Mouse (Mus musculus): ENCODE data around the gene Dcxr.

The Dcxr gene

GRCm38 (mm10) chr11:120729432-120730050, 2.5 kb upstream of the Dcxr start:
- DNase-seq: peak; percentile 97

- peak; percentile 91 for DNase-seq
Observed at GRCm38 (mm10) chr11:120728530-120729240, 1.6 kb upstream of the Dcxr start.

- no peak for DNase-seq
Observed at GRCm38 (mm10) chr11:120727564-120727963, 483 bp upstream of the Dcxr start.

- DNase-seq: peak; percentile 92
Observed at GRCm38 (mm10) chr11:120726243-120727168, 575 bp downstream of the Dcxr start.

- peak; percentile 91 for DNase-seq
Observed at GRCm38 (mm10) chr11:120723509-120723908, 3.6 kb downstream of the Dcxr start.

- DNase-seq: peak; percentile 91
Observed at GRCm38 (mm10) chr11:120722761-120723382, 4.2 kb downstream of the Dcxr start.

- DNase-seq: peak; percentile 93
Observed at GRCm38 (mm10) chr11:120722067-120722630, 4.9 kb downstream of the Dcxr start.

- DNase-seq: peak; percentile 97
Observed at GRCm38 (mm10) chr11:120721124-120722066, 5.7 kb downstream of the Dcxr start, which contains the start of gene Rac3. Rac3 (plus strand) TSS chr11:120721470.

GRCm38 (mm10) chr11:120720450-120720849, 6.6 kb downstream of the Dcxr start:
- DNase-seq: peak; percentile 97

GRCm38 (mm10) chr11:120719841-120720376, 7.2 kb downstream of the Dcxr start:
- peak; percentile 94 for DNase-seq

- DNase-seq: no peak
Observed at GRCm38 (mm10) chr11:120719242-120719641, 7.8 kb downstream of the Dcxr start.

GRCm38 (mm10) chr11:120715131-120715530, 11.9 kb downstream of the Dcxr start:
- DNase-seq: peak; percentile 93

GRCm38 (mm10) chr11:120714546-120714945, 12.5 kb downstream of the Dcxr start:
- DNase-seq: no peak

GRCm38 (mm10) chr11:120713580-120714518, 13.2 kb downstream of the Dcxr start, which contains the start of the genes Cenpx and Lrrc45:
Cenpx (minus strand) TSS chr11:120713738.
Lrrc45 (plus strand) TSS chr11:120713925.
- DNase-seq: peak; percentile 100

- peak; percentile 96 for DNase-seq
Observed at GRCm38 (mm10) chr11:120712771-120713568, 14.1 kb downstream of the Dcxr start.

GRCm38 (mm10) chr11:120711980-120712604, 15.0 kb downstream of the Dcxr start:
- DNase-seq: peak; percentile 93

GRCm38 (mm10) chr11:120710672-120711071, 16.4 kb downstream of the Dcxr start:
- DNase-seq: no peak

- no peak for DNase-seq
Observed at GRCm38 (mm10) chr11:120709551-120709950, 17.5 kb downstream of the Dcxr start.
